Mouse (Mus musculus): ENCODE results near the gene Zfp385b. TPM values are rescaled to one million over a fixed set of nuclear protein-coding genes. Genes with fewer than 3 reads are reported as not detected.

Zfp385b gene
- polyA plus RNA-seq, 1 experiment from 2014 or later: 5.6 TPM

GRCm38 (mm10) chr2:77514476-77514875 lies 305.0 kb downstream of the Zfp385b start:
- Histone ChIP-seq H3K27ac (ENCODE audit: low read depth) (no peak overlapping the region), H3K4me2 (no peak overlapping the region), H3K9me3 (ENCODE audit: low read depth, low read length) (no peaks in the 10 kb centered on the region), H3K4me3 (ENCODE audit: low read depth, low read length) (no peak overlapping the region), H3K9ac (no peak overlapping the region), H3K4me1 (ENCODE audit: insufficient read depth) (peaks cover 2% of the 10 kb centered on the region; the same call in 1 of the 2 replicates), H3K36me3 (ENCODE audit: insufficient read depth) (no peaks in the 10 kb centered on the region), H3K27me3 (ENCODE audit: insufficient read depth, low read length) (no peaks in the 10 kb centered on the region)
- 74% methylated on average over 4 of the region's 4 CpGs for WGBS
- ATAC-seq (ENCODE audit: insufficient read depth): no peak
- no peak for TF ChIP-seq CTCF (IDR thresholded peaks at IDR 0.05; ENCODE audit: low read depth)
- no peak for DNase-seq

- ATAC-seq (ENCODE audit: insufficient read depth): no peak
- no peak for TF ChIP-seq CTCF (IDR thresholded peaks at IDR 0.05; ENCODE audit: low read depth)
- no peak overlapping the region for H3K4me2 ChIP-seq
- WGBS: 63% methylated on average over 6 of the region's 6 CpGs
- DNase-seq: no peak
- H3K9ac ChIP-seq: no peak overlapping the region
- no peaks in the 10 kb centered on the region for H3K4me1 ChIP-seq (ENCODE audit: insufficient read depth)
- no peaks in the 10 kb centered on the region for H3K27me3 ChIP-seq (ENCODE audit: insufficient read depth, low read length)
- H3K4me3 ChIP-seq (ENCODE audit: low read depth, low read length): no peak overlapping the region
- H3K9me3 ChIP-seq (ENCODE audit: low read depth, low read length): no peaks in the 10 kb centered on the region
- H3K27ac ChIP-seq (ENCODE audit: low read depth): no peak overlapping the region
- no peaks in the 10 kb centered on the region for H3K36me3 ChIP-seq (ENCODE audit: insufficient read depth)
These were observed 310.7 kb downstream of the Zfp385b start for GRCm38 (mm10) chr2:77508731-77509130.

GRCm38 (mm10) chr2:77506308-77506707 lies 313.1 kb downstream of the Zfp385b start:
- Histone ChIP-seq H3K4me2 (peak overlapping the region; percentile 40; the same call in 1 of the 2 replicates), H3K27me3 (ENCODE audit: insufficient read depth, low read length) (no peaks in the 10 kb centered on the region), H3K27ac (ENCODE audit: low read depth) (no peak overlapping the region), H3K36me3 (ENCODE audit: insufficient read depth) (no peaks in the 10 kb centered on the region), H3K9ac (no peak overlapping the region), H3K9me3 (ENCODE audit: low read depth, low read length) (no peaks in the 10 kb centered on the region), H3K4me3 (ENCODE audit: low read depth, low read length) (no peak overlapping the region), H3K4me1 (ENCODE audit: insufficient read depth) (peaks cover 5% of the 10 kb centered on the region; the same call in 1 of the 2 replicates)
- ATAC-seq (ENCODE audit: insufficient read depth): no peak
- TF ChIP-seq CTCF (IDR thresholded peaks at IDR 0.05; ENCODE audit: low read depth): no peak
- 21% methylated on average over 7 of the region's 7 CpGs for WGBS
- DNase-seq: no peak

- no peak overlapping the region for H3K4me3 ChIP-seq (ENCODE audit: low read depth, low read length)
These were observed 313.8 kb downstream of the Zfp385b start for GRCm38 (mm10) chr2:77505614-77506013.

GRCm38 (mm10) chr2:77503674-77504351 lies 315.6 kb downstream of the Zfp385b start:
- Histone ChIP-seq H3K4me1 (ENCODE audit: insufficient read depth) (peaks cover 5% of the 10 kb centered on the region; the same call in 1 of the 2 replicates), H3K36me3 (ENCODE audit: insufficient read depth) (no peaks in the 10 kb centered on the region), H3K27ac (ENCODE audit: low read depth) (no peak overlapping the region), H3K27me3 (ENCODE audit: insufficient read depth, low read length) (no peaks in the 10 kb centered on the region), H3K4me3 (ENCODE audit: low read depth, low read length) (no peak overlapping the region), H3K4me2 (no peak overlapping the region), H3K9ac (no peak overlapping the region), H3K9me3 (ENCODE audit: low read depth, low read length) (no peaks in the 10 kb centered on the region)
- no peak for TF ChIP-seq CTCF (IDR thresholded peaks at IDR 0.05; ENCODE audit: low read depth)
- WGBS: 86% methylated on average over 6 of the region's 6 CpGs
- ATAC-seq (ENCODE audit: insufficient read depth) (no peak), DNase-seq (no peak)

More at GRCm38 (mm10) chr2:77505614-77506013, 313.8 kb downstream of the Zfp385b start:
- no peak overlapping the region for H3K9ac ChIP-seq
- TF ChIP-seq CTCF (IDR thresholded peaks at IDR 0.05; ENCODE audit: low read depth): no peak
- H3K36me3 ChIP-seq (ENCODE audit: insufficient read depth): no peaks in the 10 kb centered on the region
- no peaks in the 10 kb centered on the region for H3K9me3 ChIP-seq (ENCODE audit: low read depth, low read length)
- ATAC-seq (ENCODE audit: insufficient read depth) (no peak), DNase-seq (no peak)
- H3K4me1 ChIP-seq (ENCODE audit: insufficient read depth): peaks cover 5% of the 10 kb centered on the region; the same call in 1 of the 2 replicates
- no peak overlapping the region for H3K4me2 ChIP-seq
- WGBS: 81% methylated on average over 1 of the region's 1 CpGs
- H3K27me3 ChIP-seq (ENCODE audit: insufficient read depth, low read length): no peaks in the 10 kb centered on the region
- no peak overlapping the region for H3K27ac ChIP-seq (ENCODE audit: low read depth)

- Histone ChIP-seq H3K9me3 (ENCODE audit: low read depth, low read length) (no peaks in the 10 kb centered on the region), H3K27me3 (ENCODE audit: insufficient read depth, low read length) (no peaks in the 10 kb centered on the region), H3K27ac (ENCODE audit: low read depth) (no peak overlapping the region), H3K4me2 (no peak overlapping the region), H3K36me3 (ENCODE audit: insufficient read depth) (no peaks in the 10 kb centered on the region), H3K4me1 (ENCODE audit: insufficient read depth) (peaks cover 5% of the 10 kb centered on the region; the same call in 1 of the 2 replicates), H3K4me3 (ENCODE audit: low read depth, low read length) (no peak overlapping the region), H3K9ac (no peak overlapping the region)
- ATAC-seq (ENCODE audit: insufficient read depth): no peak
- DNase-seq: no peak
- 66% methylated on average over 8 of the region's 8 CpGs for WGBS
- TF ChIP-seq CTCF (IDR thresholded peaks at IDR 0.05; ENCODE audit: low read depth): no peak
These were observed 316.2 kb downstream of the Zfp385b start for GRCm38 (mm10) chr2:77503217-77503616.

GRCm38 (mm10) chr2:77502458-77502857 lies 317.0 kb downstream of the Zfp385b start:
- peak; percentile 55 for ATAC-seq (ENCODE audit: insufficient read depth)
- no peak overlapping the region for H3K4me3 ChIP-seq (ENCODE audit: low read depth, low read length)
- peak; percentile 60 for DNase-seq
- TF ChIP-seq CTCF (IDR thresholded peaks at IDR 0.05; ENCODE audit: low read depth): no peak
- peaks cover 5% of the 10 kb centered on the region; the same call in 1 of the 2 replicates for H3K4me1 ChIP-seq (ENCODE audit: insufficient read depth)
- no peaks in the 10 kb centered on the region for H3K27me3 ChIP-seq (ENCODE audit: insufficient read depth, low read length)
- H3K36me3 ChIP-seq (ENCODE audit: insufficient read depth): no peaks in the 10 kb centered on the region
- no peak overlapping the region for H3K9ac ChIP-seq
- no peak overlapping the region for H3K27ac ChIP-seq (ENCODE audit: low read depth)
- no peak overlapping the region for H3K4me2 ChIP-seq
- H3K9me3 ChIP-seq (ENCODE audit: low read depth, low read length): no peaks in the 10 kb centered on the region
- WGBS: 42% methylated on average over 8 of the region's 8 CpGs
